Mouse (Mus musculus) ovary, postnatal 10 days (tissue): ENCODE data around the gene Arsk.

ENCODE experiments used
- DNase-seq: peaks from one replicate; pipeline ENCODE4 v3.0.0; 2022; ENCODE audit warnings: low spot score

The Arsk gene

GRCm38 (mm10) chr13:76098493-76099303 lies at the start of gene Arsk, which contains the start of gene Ttc37:
Gene Arsk, minus strand, starts transcription at chr13:76098660.
Gene Ttc37, plus strand, starts transcription at chr13:76098734.
- DNase-seq, result peak; percentile 64

- no peak for DNase-seq
Measured at GRCm38 (mm10) chr13:76141117-76141808, 42.8 kb upstream of the Arsk start.

GRCm38 (mm10) chr13:76138862-76139261 lies 40.4 kb upstream of the Arsk start:
- no peak for DNase-seq

GRCm38 (mm10) chr13:76132415-76132814 lies 34.0 kb upstream of the Arsk start:
- DNase-seq, result no peak

GRCm38 (mm10) chr13:76128799-76129198 lies 30.3 kb upstream of the Arsk start:
- DNase-seq, result no peak

GRCm38 (mm10) chr13:76109069-76109824 lies 10.8 kb upstream of the Arsk start:
- no peak for DNase-seq

- DNase-seq, result no peak
Measured at GRCm38 (mm10) chr13:76101989-76102388, 3.5 kb upstream of the Arsk start.

- no peak for DNase-seq
Measured at GRCm38 (mm10) chr13:76098116-76098492, 356 bp downstream of the Arsk start.

GRCm38 (mm10) chr13:76074323-76074722 lies 24.1 kb downstream of the Arsk start:
- DNase-seq, result no peak

GRCm38 (mm10) chr13:76064363-76064945 lies 34.0 kb downstream of the Arsk start:
- no peak for DNase-seq

- DNase-seq, result no peak
Measured at GRCm38 (mm10) chr13:76063548-76063947, 34.9 kb downstream of the Arsk start.

- no peak for DNase-seq
Measured at GRCm38 (mm10) chr13:76062569-76062968, 35.9 kb downstream of the Arsk start.

GRCm38 (mm10) chr13:76062126-76062525 lies 36.3 kb downstream of the Arsk start:
- DNase-seq, result no peak

- no peak for DNase-seq
Measured at GRCm38 (mm10) chr13:76059591-76059990, 38.9 kb downstream of the Arsk start.

- no peak for DNase-seq
Measured at GRCm38 (mm10) chr13:76057267-76058069, 41.0 kb downstream of the Arsk start.

GRCm38 (mm10) chr13:76056896-76057266 lies 41.6 kb downstream of the Arsk start, which contains the start of gene Gpr150:
Gene Gpr150, minus strand, starts transcription at chr13:76056996.
- no peak for DNase-seq

- DNase-seq, result peak; percentile 9
Measured at GRCm38 (mm10) chr13:76056261-76056724, 42.2 kb downstream of the Arsk start.

GRCm38 (mm10) chr13:76055391-76056232 lies 42.8 kb downstream of the Arsk start:
- no peak for DNase-seq

- no peak for DNase-seq
Measured at GRCm38 (mm10) chr13:76044971-76045370, 53.5 kb downstream of the Arsk start.

GRCm38 (mm10) chr13:76042455-76042854 lies 56.0 kb downstream of the Arsk start:
- no peak for DNase-seq
